Mouse (Mus musculus) urinary bladder, adult 18-20 months (tissue): ENCODE results near the gene Cd207.
A peak's percentile ranks its signal among the peaks of the same experiment; 100 is the strongest.

ENCODE experiments used
- DNase-seq, 2 experiments: peaks; one replicate each; pipeline ENCODE4 v3.0.0; 2022; ENCODE audit warnings: low spot score in 2 of 2, mixed read lengths in 2 of 2

The Cd207 gene

DNA sequence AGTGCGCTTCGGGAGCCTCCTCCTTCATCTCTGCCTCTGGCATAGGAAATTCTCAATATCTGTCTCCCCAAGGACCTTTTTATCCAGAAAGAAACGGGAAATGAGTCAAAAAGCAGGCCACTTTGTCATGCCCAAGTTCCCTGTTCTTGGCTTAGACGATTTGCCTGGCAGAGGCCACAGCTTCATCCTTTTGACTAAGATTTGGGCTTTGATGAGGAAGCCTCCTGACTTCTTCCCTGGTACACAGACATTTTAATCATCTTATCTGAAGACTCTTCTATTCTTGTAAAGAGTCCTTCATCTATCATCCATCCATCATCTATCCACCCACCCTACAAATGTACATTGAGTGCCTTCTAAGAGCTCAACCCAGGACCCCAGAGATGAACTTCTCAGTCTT, at the start of gene Cd207:
Cd207 (minus strand) TSS at position 101 of the 400 bp plus-strand sequence.
- DNase-seq: no peak

GRCm38 (mm10) chr6:83727178-83727577, 49.5 kb upstream of the Cd207 start:
- no peak for DNase-seq

DNA sequence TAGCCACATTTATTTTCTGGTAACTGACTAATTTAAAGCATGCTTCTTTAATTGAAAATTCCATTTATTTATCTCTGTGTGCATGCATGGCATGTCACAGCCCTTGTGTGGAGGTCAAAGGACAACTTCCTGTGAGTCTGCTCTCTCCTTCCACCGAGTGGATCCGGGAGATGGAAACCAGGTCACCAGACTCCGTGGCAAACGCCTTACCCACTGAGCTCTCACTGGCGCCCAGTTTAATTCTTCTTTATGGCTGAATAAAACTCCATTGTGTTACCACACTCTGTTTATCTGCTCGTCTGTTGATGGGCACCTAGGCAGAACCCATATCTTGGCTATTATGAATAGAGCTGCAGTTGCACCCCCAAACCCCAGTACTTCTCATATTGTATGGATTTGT, 44.9 kb upstream of the Cd207 start:
- no peak for DNase-seq

GRCm38 (mm10) chr6:83717026-83717425, 39.4 kb upstream of the Cd207 start:
- no peak for DNase-seq

- DNase-seq: no peak
These were observed 38.0 kb upstream of the Cd207 start for GRCm38 (mm10) chr6:83715461-83716196.

DNA sequence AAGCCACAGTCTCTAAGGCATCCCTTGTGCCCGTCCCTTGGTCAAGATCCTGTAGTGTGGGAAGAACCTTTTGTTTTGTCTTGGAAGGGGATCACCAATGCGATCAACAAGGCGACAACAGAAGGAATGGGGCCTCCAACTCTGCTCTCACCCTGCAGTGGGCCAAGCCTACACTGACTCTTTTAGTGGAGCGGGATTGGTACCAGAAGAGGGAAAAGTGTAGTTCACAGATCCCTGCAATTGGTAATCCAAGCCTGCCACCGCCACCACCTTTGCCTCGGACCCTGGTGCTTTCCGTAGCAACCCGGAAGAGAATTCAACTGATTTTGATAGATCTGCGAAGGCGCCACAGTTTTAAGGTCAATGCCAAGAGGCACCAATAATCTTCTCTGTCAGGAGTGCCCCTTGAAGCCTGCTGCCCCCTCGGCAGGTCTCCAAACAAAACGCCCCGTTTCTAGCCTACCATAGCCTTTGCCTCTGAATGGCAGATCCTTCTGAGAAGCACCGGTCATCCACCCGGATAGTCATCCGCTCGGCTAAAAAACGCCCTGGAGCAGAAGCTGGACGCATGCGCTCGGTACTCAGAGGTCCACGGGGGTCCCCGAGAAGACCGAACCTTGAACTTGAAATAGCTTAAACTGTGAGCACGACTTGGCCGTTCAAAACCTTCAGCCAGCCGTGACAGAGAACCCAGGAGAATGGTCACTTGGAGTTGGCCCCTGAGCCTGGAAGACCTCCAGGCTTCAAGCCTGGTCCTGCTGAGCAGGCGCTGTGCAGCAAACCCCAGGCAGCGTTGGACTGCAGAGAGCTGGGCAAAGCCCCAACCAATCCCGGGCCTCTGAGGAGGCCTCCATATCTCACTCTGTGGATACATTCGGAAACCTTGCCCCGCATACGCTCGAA, 36.8 kb upstream of the Cd207 start:
- no peak for DNase-seq

GRCm38 (mm10) chr6:83713271-83714136, 35.8 kb upstream of the Cd207 start:
- no peak for DNase-seq

DNA sequence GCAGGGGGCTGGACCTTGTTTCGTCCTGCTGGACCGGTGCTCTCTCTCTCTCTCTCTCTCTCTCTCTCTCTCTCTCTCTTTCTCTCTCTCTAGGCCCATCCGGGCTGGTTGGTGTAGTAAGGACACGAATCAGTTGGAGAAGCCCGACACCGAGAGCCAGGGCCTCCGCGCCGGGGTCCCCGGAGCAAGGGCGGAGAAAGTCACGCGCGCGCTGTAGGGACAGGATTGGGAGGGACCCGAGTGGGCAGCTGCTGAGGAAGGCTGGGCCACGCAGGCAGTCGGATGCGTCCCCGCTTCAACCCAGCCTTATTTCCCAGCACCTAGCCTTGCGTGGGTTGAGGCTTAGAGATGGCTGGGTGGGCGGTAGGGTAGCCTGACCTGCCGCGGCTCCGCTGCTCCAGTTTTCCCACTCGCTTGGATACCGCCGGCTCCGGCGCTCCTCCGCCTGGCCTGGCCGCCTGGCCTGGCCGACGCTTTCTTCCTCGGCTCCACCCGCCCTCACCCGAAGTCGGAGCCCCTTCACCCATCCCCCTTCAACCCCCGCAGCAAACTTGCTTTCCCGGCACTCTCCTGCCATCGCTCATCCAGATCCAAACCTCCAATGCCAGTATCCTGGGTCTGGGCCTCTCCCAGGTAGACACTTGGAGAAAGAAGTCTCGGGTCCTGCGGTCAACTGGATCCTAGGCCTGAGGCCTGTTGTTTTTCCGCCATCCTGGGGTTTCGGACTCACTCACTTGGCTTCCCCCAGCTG, 34.2 kb upstream of the Cd207 start:
- no peak for DNase-seq

GRCm38 (mm10) chr6:83711067-83711675, 33.5 kb upstream of the Cd207 start, which contains the start of gene Vax2:
TSS of gene Vax2 (plus strand) at chr6:83711264.
- DNase-seq: peak; percentile 51 to 57

GRCm38 (mm10) chr6:83710361-83711066, 32.9 kb upstream of the Cd207 start:
- DNase-seq: no peak

DNA sequence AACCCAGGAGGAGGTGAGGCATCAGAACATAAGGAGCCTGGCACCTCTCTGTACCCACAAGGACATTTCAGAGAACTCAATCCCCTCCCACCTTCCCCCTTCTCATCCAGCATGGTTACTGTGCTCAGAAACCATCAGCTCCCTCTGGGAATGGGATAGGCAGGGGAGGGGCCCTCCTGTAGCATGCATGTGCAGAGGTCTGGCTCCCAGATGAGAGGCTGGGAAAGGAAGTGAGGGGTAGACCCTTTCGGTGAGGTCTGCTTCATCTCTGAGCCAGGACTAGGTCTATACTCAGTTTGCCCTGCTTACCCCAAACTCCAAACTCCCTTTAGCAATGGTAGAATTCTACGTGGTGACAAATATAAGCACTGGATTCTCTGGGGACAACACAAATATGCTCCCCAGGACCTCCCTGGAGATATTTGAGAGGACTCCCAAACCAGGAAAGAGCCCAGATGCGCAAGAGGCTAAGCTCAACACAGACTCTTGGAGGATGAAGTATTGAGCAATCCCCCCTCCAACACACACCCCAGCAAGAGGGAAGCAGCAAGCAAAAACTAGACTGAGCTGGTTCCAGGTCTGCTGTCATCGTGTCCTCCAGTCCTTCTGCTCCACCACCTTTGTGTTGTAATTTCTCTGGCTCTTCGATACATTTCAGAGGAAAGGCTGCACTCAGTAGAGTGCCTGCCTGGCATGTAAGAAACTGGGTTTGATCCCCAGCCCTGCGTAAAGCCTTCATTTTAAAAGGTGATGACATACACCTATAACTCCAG, 30.3 kb upstream of the Cd207 start:
- no peak for DNase-seq

DNA sequence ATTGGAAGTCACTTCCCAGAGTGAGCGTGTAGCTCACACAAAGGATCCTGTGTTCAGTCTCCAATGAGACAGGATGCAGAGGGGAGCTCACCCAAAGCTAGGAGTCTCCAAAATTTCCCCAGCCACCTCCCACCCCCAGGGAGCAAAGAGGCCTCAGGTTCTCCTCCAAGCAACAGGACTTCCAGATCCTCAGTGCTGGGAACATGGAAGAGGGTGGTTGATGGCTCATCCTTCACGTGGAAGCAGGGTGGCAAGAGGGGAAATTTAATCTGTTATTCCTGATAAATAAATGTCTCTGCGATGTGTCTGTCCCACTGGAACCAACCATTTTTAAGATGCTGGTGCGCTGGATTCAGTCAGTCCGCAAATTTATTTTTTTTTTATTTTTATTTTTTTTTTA, 27.0 kb upstream of the Cd207 start:
- no peak for DNase-seq

DNA sequence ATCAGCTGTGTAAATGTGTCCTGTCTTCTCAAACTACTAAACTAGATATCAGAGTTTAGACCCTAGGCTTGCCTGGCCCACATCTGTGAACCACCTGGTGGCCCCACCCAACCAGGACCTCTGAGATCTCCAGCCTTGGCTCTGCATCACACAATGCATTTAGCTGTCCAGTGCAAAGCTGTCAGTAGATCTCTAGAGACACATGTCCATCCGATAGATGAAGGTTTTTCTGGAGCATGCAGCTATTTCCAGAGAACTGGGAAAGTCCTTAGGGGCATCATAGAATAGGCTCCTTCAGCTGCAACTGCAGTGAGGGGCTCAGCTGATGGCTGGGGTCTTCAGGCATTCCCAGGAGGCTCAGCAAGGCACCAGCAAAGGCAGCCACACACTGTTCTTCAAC, 26.6 kb upstream of the Cd207 start:
- no peak for DNase-seq

GRCm38 (mm10) chr6:83703722-83704078, 26.0 kb upstream of the Cd207 start:
- no peak for DNase-seq

- no peak for DNase-seq
These were observed 25.5 kb upstream of the Cd207 start for GRCm38 (mm10) chr6:83703000-83703721.

DNA sequence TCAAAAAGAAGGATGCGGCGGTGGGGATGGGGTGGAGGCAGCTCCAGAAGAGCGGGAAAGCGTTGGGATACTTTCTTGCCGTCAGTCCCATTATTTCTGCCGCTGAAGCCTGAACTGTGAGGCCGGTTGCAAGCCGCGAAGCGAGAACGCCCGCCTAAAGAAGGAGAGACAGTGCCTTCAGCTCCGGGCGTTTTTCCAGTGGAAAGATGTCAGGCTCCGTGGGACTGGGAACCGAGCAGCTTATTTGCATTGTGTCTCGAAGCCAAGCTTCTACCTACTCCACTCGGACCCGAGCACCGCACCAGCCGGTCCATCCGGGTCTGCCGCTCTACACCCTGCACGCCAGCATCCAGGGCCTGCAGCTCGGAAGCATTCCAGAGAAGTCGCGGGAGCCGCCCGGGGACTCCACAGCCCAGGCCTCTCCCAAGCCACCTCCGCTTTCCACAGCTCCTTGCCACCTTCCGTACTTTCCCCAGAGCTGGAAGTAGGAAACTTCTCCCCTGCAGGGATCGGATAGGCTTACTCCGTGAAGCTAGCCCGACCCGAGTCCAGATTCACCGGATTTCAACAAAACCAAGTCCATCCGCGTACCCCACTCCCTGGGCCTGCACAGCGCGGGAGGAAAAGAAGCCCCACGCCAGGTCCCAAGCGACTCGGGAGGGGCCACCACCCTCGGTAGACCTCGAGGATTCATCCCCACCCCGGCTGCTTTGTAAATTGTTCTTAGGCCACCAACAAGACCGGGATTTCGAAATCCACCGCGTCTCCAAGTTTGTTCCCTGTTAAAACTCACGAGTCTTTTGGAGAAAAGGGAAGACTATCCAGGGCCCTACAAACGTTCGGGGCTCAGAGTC, 24.7 kb upstream of the Cd207 start:
- DNase-seq: no peak

GRCm38 (mm10) chr6:83701001-83701400, 23.3 kb upstream of the Cd207 start:
- no peak for DNase-seq

- no peak for DNase-seq
These were observed 22.3 kb upstream of the Cd207 start for GRCm38 (mm10) chr6:83699971-83700370.
